Mouse (Mus musculus) heart, adult 9 months (tissue): Measurements from ENCODE around the gene 1700080O16Rik.

Experiments used
- DNase-seq, 2 experiments: peaks; one replicate each; pipeline ENCODE4 v3.0.0; 2022; ENCODE audit warnings: low spot score in 2 of 2

Gene 1700080O16Rik

DNA sequence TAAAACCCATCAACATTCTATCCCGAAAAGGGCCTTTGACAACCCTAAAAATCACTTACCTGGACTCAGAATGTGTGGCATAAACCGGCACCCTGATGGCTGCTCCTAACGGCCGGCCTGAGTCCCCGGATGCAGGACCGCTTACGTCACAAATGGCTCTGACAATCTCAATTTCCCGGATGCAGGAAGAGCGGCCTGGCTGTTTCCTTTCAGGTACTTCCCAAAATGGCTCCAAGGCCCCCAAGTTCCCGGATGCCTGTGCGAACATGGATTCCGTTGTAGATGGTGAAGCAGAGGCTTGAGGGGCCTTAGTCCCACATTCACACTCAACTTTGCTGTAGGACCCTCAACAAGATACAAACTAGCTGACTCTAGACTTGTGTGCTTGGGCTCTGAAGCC is at the start of gene 1700080O16Rik:
TSS of gene 1700080O16Rik (minus strand) at position 101 of the 400 bp plus-strand sequence.
- DNase-seq, result no peak

DNA sequence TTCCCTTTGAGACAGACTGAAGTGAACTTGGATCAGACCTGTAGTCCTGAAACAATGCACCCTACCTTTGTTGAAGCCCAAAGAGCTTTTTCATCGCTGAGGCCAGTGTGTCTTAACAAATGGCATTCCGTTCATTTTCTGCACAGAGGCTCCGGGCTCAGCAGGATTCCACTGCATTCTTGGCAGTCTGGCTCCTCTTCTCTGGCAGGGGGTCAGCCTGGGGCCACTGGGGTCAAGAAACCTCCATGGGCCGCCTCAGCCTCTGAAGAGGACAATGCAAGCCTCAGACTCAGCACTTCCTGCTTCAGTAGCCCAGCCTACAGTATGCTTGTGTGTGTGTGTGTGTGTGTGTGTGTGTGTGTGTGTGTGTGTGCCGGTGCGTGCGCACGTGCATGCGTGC is 45.1 kb upstream of the 1700080O16Rik start:
- no peak for DNase-seq

DNA sequence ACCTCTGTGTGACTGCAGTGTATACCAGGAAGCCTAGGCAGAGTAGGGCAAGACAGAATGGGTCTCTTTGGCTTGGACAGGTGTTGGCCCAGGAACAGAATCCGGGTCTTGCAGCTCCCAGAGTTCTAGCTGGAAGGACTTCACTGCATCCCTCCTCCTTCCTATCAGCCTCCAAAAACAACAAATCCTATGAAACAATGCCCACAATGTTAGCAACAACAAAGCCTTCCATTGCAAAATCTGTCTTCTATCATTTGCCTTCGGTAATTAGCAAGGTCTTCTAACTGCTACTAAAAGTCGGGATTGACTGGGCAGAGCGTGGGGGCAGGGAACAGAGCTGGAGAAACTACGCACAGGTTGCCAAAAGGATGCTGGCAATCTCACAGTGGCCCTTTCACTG is 27.5 kb upstream of the 1700080O16Rik start:
- DNase-seq, result peak in 1 of 2 experiments; percentile 7

DNA sequence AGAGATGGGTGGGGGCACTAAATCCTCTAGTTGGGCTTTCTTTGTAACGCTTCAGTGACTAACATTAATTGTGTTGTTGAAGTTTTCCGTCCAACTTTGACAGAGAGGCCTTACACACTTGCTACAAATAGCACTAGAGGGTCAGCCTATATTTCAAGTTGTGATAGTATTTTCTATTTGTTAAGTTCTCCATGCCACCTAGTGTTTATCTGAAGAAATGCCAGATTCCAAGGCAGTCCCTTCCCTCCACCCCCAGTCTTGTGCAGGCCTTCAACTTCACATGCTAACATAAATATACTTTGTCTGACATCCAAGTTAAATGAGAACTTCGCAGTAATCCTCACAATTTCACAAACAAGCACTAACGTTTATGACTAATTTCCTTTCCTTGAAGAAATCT is 26.9 kb upstream of the 1700080O16Rik start:
- no peak for DNase-seq

DNA sequence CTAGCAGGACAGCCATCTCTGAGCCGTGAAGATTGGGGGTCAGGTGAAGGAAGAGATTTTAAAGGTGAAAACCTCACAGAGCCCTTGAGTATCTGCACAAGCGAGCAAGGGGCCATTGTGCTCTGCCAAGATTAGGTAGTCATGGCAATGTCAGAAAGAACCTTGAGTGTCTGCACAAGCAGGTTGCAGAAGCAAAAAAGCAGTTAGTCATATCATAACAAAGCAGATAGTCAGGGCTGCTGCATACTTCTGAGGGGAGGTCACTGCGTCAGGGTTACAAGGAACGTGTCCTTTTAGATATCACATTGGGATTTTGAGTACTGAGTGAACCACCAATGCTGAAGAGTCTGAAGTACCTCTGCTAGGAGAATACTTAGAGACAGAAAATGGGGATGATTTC is 3.8 kb upstream of the 1700080O16Rik start:
- no peak for DNase-seq

DNA sequence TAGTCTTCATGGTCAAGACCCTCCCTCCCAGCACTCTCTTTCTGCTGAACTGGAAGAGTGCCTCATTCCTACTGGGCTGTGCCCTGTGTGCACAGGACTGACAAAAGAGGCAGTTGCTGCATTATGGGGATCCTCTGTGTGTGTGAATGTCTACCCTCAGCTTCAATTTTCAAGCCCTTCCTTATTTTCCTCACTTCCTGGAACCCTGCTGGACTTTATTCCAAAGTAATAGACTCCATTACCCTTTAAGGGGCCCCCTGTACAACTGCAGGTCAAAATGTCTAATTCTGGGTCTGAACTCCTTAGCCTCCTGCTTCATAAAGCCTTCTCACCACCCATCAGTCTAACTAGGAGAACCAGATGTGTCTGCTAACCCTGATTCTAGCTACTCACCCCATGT is 2.0 kb upstream of the 1700080O16Rik start:
- DNase-seq, result no peak

DNA sequence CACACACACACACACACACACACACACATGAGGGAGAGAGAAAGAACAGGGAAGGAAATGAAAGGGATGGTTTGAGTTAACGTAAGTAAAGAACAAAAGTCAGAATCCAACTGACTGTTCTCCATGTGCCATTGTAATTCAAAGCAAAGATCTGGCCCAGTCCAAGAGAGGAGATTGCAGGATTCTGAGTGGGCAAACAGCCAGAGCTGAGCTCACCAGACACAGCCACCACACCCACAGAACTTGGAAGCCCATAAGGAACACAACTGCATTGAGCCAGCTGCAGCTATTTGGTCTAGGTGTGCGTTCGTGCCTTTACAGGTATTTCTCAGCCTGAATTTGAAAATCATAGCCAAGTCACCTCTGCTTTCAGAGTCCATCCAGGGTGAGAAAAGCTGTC is 24.5 kb downstream of the 1700080O16Rik start:
- peak; percentile 3 to 41 for DNase-seq

DNA sequence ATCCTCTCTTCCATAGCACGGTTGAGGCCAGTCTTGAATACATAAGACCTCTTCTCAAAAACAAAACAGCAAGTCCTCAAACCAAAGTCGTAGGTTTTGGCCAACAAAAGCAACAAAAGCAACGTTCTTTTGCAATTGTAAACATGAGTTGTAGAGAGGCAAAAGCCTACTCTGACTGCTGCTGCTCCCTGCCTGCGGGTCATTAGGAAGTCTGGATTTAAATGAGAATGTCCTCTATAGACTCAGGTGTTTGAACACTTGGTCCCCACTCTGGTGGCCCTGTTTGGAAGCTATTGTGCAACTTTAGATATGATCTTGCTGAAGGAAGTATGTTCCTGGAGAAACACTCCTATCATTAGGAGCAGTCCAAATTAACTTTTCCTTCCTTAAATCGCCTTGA is 34.5 kb downstream of the 1700080O16Rik start:
- DNase-seq, result no peak

DNA sequence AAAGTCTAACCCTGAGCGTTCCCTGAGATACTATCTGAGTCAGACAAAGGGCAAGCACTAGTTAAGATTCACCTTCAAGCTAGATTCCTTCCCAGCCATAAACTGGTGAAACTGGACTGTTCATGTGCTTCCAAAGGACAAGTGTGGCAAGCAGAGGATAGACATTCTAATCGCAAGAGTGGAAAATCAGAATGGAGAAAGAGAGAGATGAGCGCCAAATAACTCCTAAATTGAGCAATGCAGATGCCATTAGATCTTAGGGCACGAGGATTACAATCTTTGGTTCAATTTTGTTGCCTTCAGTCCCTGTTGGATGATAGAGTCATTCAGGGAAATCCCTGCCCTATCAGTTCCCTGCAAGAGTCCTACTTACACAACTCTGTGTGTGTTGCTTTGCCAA is 53.5 kb downstream of the 1700080O16Rik start:
- no peak for DNase-seq
